In genomic region chr1:72873078-72873477, GRCm38 (mm10) we compare ENCODE assay signal across 8 mouse cellular contexts. TPM values are rescaled to one million over a fixed set of nuclear protein-coding genes. Genes with fewer than 3 reads are reported as not detected.
DNase-seq lines count a peak whose midpoint lies in the region; ATAC-seq and TF ChIP-seq lines count a peak whose summit lies in the region.

No protein-coding gene starts in this region.

- no peaks in the 10 kb centered on the region for H3K27me3 ChIP-seq in heart, embryonic 14.5 days (ENCODE audit: control insufficient read depth, insufficient read depth, low read length)
- peaks cover 50% of the 10 kb centered on the region for H3K27me3 ChIP-seq in hindbrain, embryonic 13.5 days
- no peaks in the 10 kb centered on the region for H3K27me3 ChIP-seq in myocyte (ENCODE audit: control insufficient read depth, insufficient read depth, insufficient read length)
- peaks cover 10% of the 10 kb centered on the region; the same call in 1 of the 2 replicates for H3K27me3 ChIP-seq in thymus, adult 2 months (ENCODE audit: control insufficient read depth, insufficient read depth, low read length)

- peaks cover 46% of the 10 kb centered on the region for H3K79me2 ChIP-seq in myocyte (ENCODE audit: control insufficient read depth, insufficient read depth)

- H3K36me3 ChIP-seq in heart, embryonic 14.5 days (ENCODE audit: control insufficient read depth, insufficient read depth, low read length) = peaks cover 10% of the 10 kb centered on the region; the same call in 1 of the 2 replicates
- H3K36me3 ChIP-seq in hindbrain, embryonic 13.5 days = no peaks in the 10 kb centered on the region
- peaks cover 3% of the 10 kb centered on the region for H3K36me3 ChIP-seq in myocyte (ENCODE audit: control insufficient read depth, insufficient read depth)
- no peaks in the 10 kb centered on the region for H3K36me3 ChIP-seq in thymus, adult 2 months (ENCODE audit: control insufficient read depth, insufficient read depth, low read length)

- DNase-seq in heart, adult 18-20 months = no peak
- DNase-seq in thymus, adult 2 months = no peak
- no peak for DNase-seq in adipocyte (ENCODE audit: low spot score)

- TF ChIP-seq CTCF in cortical plate, adult 2 months (IDR thresholded peaks at IDR 0.05; ENCODE audit: extremely low read depth, insufficient read depth, low read length) = no peak
- TF ChIP-seq CTCF in thymus, adult 2 months (IDR thresholded peaks at IDR 0.05; ENCODE audit: borderline replicate concordance, control insufficient read depth, extremely low read depth, insufficient read depth, low read length, poor library complexity) = no peak

- peak overlapping the region; percentile 75 to 79 for H3K4me3 ChIP-seq in heart, embryonic 14.5 days (ENCODE audit: control insufficient read depth in 1 of 2, insufficient read depth in 1 of 2, low read depth in 1 of 2, low read length in 2 of 2)
- H3K4me3 ChIP-seq in cortical plate, adult 2 months (ENCODE audit: insufficient read depth, low read length) = peak overlapping the region; percentile 46
- peak overlapping the region; percentile 57 for H3K4me3 ChIP-seq in hindbrain, embryonic 13.5 days
- H3K4me3 ChIP-seq in myocyte = peak overlapping the region; percentile 97
- no peak overlapping the region for H3K4me3 ChIP-seq in thymus, adult 2 months (ENCODE audit: control insufficient read depth, insufficient read depth, low read length)

- H3ac ChIP-seq in myocyte (ENCODE audit: control insufficient read depth, insufficient read length) = peak overlapping the region; percentile 22

- no peaks in the 10 kb centered on the region for H3K9me3 ChIP-seq in heart, embryonic 14.5 days (ENCODE audit: control insufficient read depth, low read length)
- no peaks in the 10 kb centered on the region for H3K9me3 ChIP-seq in hindbrain, embryonic 13.5 days

- H3K27ac ChIP-seq in heart, embryonic 14.5 days (replicated peaks in 1 of 2; ENCODE audit: control insufficient read depth in 1 of 2, insufficient read depth in 1 of 2, low read depth in 2 of 2, low read length in 2 of 2) = peak overlapping the region in 1 of 2 experiments; percentile 88; a peak in 2 of 4 replicates
- H3K27ac ChIP-seq in cortical plate, adult 2 months (ENCODE audit: insufficient read depth, low read length) = no peak overlapping the region
- peak overlapping the region; percentile 83 for H3K27ac ChIP-seq in hindbrain, embryonic 13.5 days
- no peak overlapping the region for H3K27ac ChIP-seq in thymus, adult 2 months (ENCODE audit: control insufficient read depth, insufficient read depth, low read length)

- ATAC-seq in heart, embryonic 14.5 days (ENCODE audit: insufficient number of reproducible peaks, insufficient read depth, low FRiP score, low read depth) = no peak
- ATAC-seq in hindbrain, embryonic 13.5 days (ENCODE audit: low FRiP score) = no peak
- ATAC-seq in frontal cortex, adult (ENCODE audit: low TSS enrichment) = no peak

- WGBS in heart, embryonic 14.5 days = under 1% methylated on average over 16 of the region's 16 CpGs
- under 1% methylated on average over 16 of the region's 16 CpGs for WGBS in hindbrain, embryonic 13.5 days
- WGBS in thymus, adult 2 months = 3% methylated on average over 16 of the region's 16 CpGs

- no peak for TF ChIP-seq POLR2A in cortical plate, adult 2 months (IDR thresholded peaks at IDR 0.05; ENCODE audit: extremely low read depth, insufficient read depth, low read length)
- TF ChIP-seq POLR2A in myocyte (IDR thresholded peaks at IDR 0.05; ENCODE audit: insufficient read length, low read depth) = no peak
- TF ChIP-seq POLR2A in thymus, adult 2 months (IDR thresholded peaks at IDR 0.05; ENCODE audit: control insufficient read depth, extremely low read depth, insufficient read depth, low read length, poor library complexity) = no peak

- peaks cover 9 to 35% of the 10 kb centered on the region in 2 experiments for H3K4me1 ChIP-seq in heart, embryonic 14.5 days (ENCODE audit: control insufficient read depth in 2 of 2, insufficient read depth in 2 of 2, low read length in 2 of 2)
- 0 out of 2 replicates have a peak, but pooled peaks cover 1% of the 10 kb centered on the region for H3K4me1 ChIP-seq in cortical plate, adult 2 months (ENCODE audit: control insufficient read depth, insufficient read depth, low read length)
- peaks cover 65% of the 10 kb centered on the region for H3K4me1 ChIP-seq in hindbrain, embryonic 13.5 days (replicated peaks)
- peaks cover 6% of the 10 kb centered on the region for H3K4me1 ChIP-seq in thymus, adult 2 months (replicated peaks; ENCODE audit: control insufficient read depth, insufficient read depth, low read length)

- H3K4me2 ChIP-seq in heart, embryonic 14.5 days (ENCODE audit: low read length) = peak overlapping the region; percentile 98
- peak overlapping the region; percentile 95 for H3K4me2 ChIP-seq in hindbrain, embryonic 13.5 days
- H3K4me2 ChIP-seq in myocyte (ENCODE audit: low read depth) = peak overlapping the region; percentile 63

- H3K9ac ChIP-seq in heart, embryonic 14.5 days (ENCODE audit: low read length) = peak overlapping the region; percentile 86
- peak overlapping the region; percentile 78 for H3K9ac ChIP-seq in hindbrain, embryonic 13.5 days

TF ChIP-seq in myocyte, 11 proteins besides CTCF, POLR2A, EP300 and RAD21:
- TF ChIP-seq REST (IDR thresholded peaks at IDR 0.05; ENCODE audit: insufficient read depth, insufficient read length) (no peak), CEBPB (IDR thresholded peaks at IDR 0.05; ENCODE audit: insufficient read depth, poor library complexity, severe bottlenecking) (no peak), MAX (IDR thresholded peaks at IDR 0.05; ENCODE audit: low read depth) (no peak), TCF12 (IDR thresholded peaks at IDR 0.05; ENCODE audit: insufficient read depth, poor library complexity, severe bottlenecking) (no peak), MYOG (IDR thresholded peaks at IDR 0.05; ENCODE audit: control insufficient read depth in 1 of 3, insufficient read depth in 1 of 3, insufficient read length in 2 of 3, low read depth in 2 of 3) (no peak), TCF3 (IDR thresholded peaks at IDR 0.05; ENCODE audit: insufficient read length, low read depth) (no peak), MYOD1 (IDR thresholded peaks at IDR 0.05; ENCODE audit: control insufficient read depth in 1 of 3, insufficient read length in 2 of 3, low read depth in 2 of 3) (no peak), SRF (IDR thresholded peaks at IDR 0.05; ENCODE audit: control insufficient read depth, insufficient read length, low read depth) (no peak), USF1 (IDR thresholded peaks at IDR 0.05; ENCODE audit: low read depth) (no peak), E2F4 (IDR thresholded peaks at IDR 0.05; ENCODE audit: insufficient read depth) (no peak), POLR2AphosphoS2 (IDR thresholded peaks at IDR 0.05; ENCODE audit: insufficient read length, low read depth) (no peak)

RNA-seq across cellular contexts. Expression of gene Igfbp5, which starts 1.6 kb away (rescaled TPM):
- polyA plus RNA-seq in heart, embryonic 14.5 days (2014; fragmentation: Nextera tagmentation; extraction: Ambion mirVana) = 64.3 and 90.1 TPM in 2 replicates
- 100 to 1,000 TPM in 1 of 2 experiments, 10 to 100 TPM in 1; 80.7 to 123 TPM for total RNA-seq in heart, adult 18-20 months (2021)
- polyA plus RNA-seq in cortical plate, adult 2 months (2012; rRNA removed) = 60.2 and 64.2 TPM in 2 replicates
- 60.5 and 68.4 TPM in 2 replicates for polyA plus RNA-seq in hindbrain, embryonic 13.5 days (2015; fragmentation: Nextera tagmentation; extraction: Ambion mirVana)
- 691 TPM for polyA plus RNA-seq in myocyte (2012; fragmentation: generic; extraction: Trizol)
- 27.0 and 58.3 TPM in 2 replicates for polyA plus RNA-seq in thymus, adult 2 months (2012; rRNA removed)

RNA-seq across cellular contexts. Expression of gene Igfbp2, which starts 48.8 kb away (rescaled TPM):
- 53.2 and 67.5 TPM in 2 replicates for polyA plus RNA-seq in heart, embryonic 14.5 days (2014; fragmentation: Nextera tagmentation; extraction: Ambion mirVana)
- total RNA-seq in heart, adult 18-20 months (2021) = under 1 TPM; 0.37 to 0.51 TPM
- 63.0 and 76.3 TPM in 2 replicates for polyA plus RNA-seq in cortical plate, adult 2 months (2012; rRNA removed)
- 392 and 465 TPM in 2 replicates for polyA plus RNA-seq in hindbrain, embryonic 13.5 days (2015; fragmentation: Nextera tagmentation; extraction: Ambion mirVana)
- 83.7 TPM for polyA plus RNA-seq in myocyte (2012; fragmentation: generic; extraction: Trizol)
- polyA plus RNA-seq in thymus, adult 2 months (2012; rRNA removed) = 13.3 and 16.4 TPM in 2 replicates
